Mouse (Mus musculus) splenic B cell, adult 2 months (primary cell): ENCODE measurements around the gene Pacsin2.

Experiments
- DNase-seq: peaks from one replicate; pipeline ENCODE4 v3.0.0-alpha.2; 2011; ENCODE audit warnings: low read depth, low spot score
- H3K27me3 ChIP-seq: 2 replicates; pipeline ENCODE4 v1.6.1; 2012; ENCODE audit warnings: mild to moderate bottlenecking, low read length, moderate library complexity, mixed read lengths; ENCODE audit not compliant: control insufficient read depth, poor library complexity, insufficient read depth, severe bottlenecking
- H3K36me3 ChIP-seq: 2 replicates; pipeline ENCODE4 v1.6.1; 2012; ENCODE audit warnings: mild to moderate bottlenecking, low read length, moderate library complexity, mixed read lengths; ENCODE audit not compliant: control insufficient read depth, poor library complexity, insufficient read depth, severe bottlenecking

Pacsin2 gene

DNA sequence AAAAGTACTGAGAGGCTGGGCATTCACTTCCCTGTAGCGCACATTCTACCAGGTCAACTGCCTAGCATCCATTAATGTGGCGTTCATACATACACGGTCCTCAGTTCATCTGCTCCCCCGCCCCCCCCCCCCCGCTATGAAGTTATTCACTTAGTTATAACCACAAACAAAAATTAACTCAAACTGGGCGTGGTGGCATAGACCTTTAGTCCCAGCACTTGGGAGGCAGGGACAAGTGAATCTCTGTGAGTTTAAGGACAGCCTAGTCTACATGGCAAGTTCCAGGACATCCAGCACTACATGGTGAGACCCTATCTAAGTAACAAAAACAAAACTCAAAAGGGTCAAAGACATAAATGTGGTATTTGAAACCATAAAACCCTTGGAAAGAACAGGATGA, 125.5 kb downstream of the Pacsin2 start:
- no peak for DNase-seq
- Histone ChIP-seq H3K27me3 (no peaks in the 10 kb centered on the region), H3K36me3 (no peaks in the 10 kb centered on the region; the same call in 1 of the 2 replicates)

DNA sequence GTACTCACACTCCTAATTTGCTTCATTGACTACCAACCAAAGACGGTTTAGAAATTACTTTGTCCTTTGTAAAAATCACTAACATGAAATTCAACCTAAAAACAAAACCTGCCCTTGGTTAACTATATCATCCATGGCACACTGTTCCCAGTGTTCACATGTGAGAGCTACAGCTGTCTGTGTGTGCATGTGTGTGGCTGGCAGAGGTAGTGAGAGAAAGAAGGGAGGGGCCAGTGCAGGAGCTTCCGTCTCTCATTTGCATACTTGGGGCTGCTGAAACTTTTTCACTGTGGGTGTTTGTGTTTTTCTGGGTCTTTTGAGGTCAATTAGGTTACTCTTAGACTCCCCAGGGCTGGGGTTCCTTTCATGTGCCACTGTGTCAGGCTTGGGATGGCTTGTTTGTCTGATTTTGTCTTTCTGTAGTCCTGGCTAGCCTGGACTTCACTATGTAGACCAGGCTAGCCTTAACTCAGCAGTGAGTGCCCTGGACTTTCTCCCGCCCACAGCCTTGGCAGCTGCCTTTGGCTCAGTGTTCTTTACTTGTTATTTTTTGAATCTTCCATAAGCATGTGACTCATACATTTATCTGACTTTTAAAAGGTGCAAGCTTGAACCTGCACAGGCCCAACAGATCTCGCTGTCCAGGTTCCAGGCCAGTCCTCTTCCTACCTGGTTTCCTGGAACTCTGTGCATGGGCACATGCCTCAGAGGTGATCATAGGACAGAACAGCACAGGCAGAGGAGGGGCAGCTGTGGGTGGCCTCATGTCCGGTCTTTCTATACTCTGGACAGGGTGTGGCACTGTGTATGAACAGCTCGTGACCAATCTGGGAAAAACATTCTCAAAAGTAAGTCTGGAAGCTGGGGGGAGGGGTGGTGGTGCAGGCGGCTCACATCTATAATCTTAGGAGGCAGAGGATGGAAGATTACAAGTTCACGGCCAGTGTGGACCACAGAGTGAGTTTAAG, 126.2 kb downstream of the Pacsin2 start:
- no peaks in the 10 kb centered on the region; the same call in 1 of the 2 replicates for H3K36me3 ChIP-seq
- peak; percentile 4 for DNase-seq

GRCm38 (mm10) chr15:83332373-83332772, 132.0 kb downstream of the Pacsin2 start:
- no peak for DNase-seq
- Histone ChIP-seq H3K36me3 (no peaks in the 10 kb centered on the region; the same call in 1 of the 2 replicates), H3K27me3 (no peaks in the 10 kb centered on the region)

More for the DNA sequence above, 126.2 kb downstream of the Pacsin2 start:
- H3K27me3 ChIP-seq, result no peaks in the 10 kb centered on the region

GRCm38 (mm10) chr15:83328952-83329351, 135.5 kb downstream of the Pacsin2 start:
- Histone ChIP-seq H3K27me3 (no peaks in the 10 kb centered on the region), H3K36me3 (no peaks in the 10 kb centered on the region; the same call in 1 of the 2 replicates)
- no peak for DNase-seq
